Mouse (Mus musculus): ENCODE data around the gene Olfr994.

DNA sequence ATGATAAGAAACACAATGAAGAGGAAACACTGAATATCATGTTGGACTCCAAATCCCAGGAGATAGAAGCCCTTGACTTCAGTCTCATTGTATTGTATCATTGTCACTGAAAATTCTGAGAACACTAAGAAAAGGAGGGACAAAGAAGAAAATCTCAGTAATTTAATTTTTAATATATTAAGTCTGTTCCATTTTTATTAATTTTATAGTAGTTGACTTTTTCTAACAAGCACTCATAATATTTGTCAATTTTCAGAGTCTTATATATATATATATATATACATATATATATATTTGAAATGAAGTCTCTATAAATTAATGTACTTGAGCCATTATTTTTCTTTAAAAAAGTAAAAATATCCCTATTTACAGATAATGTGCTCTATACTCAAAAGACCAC lies 21.5 kb downstream of the Olfr994 start, which contains the start of gene Olfr993:
- TF ChIP-seq ZC3H11A (IDR thresholded peaks at IDR 0.05; ENCODE audit: borderline replicate concordance, low read depth, low read length) (no peak), HCFC1 (IDR thresholded peaks at IDR 0.05; ENCODE audit: borderline replicate concordance, insufficient read depth, low read length) (no peak), CHD2 (IDR thresholded peaks at IDR 0.05; ENCODE audit: low read depth, low read length) (no peak), MAFK (IDR thresholded peaks at IDR 0.05; ENCODE audit: insufficient read depth, low read depth, low read length) (no peak)

Data from ES-E14 (cell line).